Mouse (Mus musculus) adrenal gland, postnatal 10 days (tissue): Measurements from ENCODE around the gene Cnot9. TPM values are rescaled to one million over a fixed set of nuclear protein-coding genes. Genes with fewer than 3 reads are reported as not detected.
"Not testable (repeated sequence)": the region's sequence is repeated elsewhere in the genome, so short reads cannot be mapped to it uniquely, and the experiment has no call there.

Source experiments
- DNase-seq: peaks from one replicate; pipeline ENCODE4 v3.0.0; 2021; ENCODE audit warnings: mixed read lengths
- long read RNA-seq, 2 experiments: library from polyadenylated mRNA; stranded (forward); transcript quantifications; one replicate each; pipeline ENCODE4 v2.0.0; 2021
- total RNA-seq, 2 experiments: library from RNA; stranded (reverse); gene quantifications; 2 replicates each; pipeline ENCODE4 v1.2.3; 2021

The Cnot9 gene
- 10 to 100 TPM; 31.7 to 35.0 TPM for total RNA-seq
- long read RNA-seq, experiment 1, partial matches to known transcripts: 2 of 18 reads
- long read RNA-seq, experiment 1, other reads (novel, unspliced or antisense): 12 of 18 reads
- long read RNA-seq, experiment 2, transcript Cnot9-201 (8 exons, 3,268 nt): major isoform, 9 of 11 reads
- long read RNA-seq, experiment 2, partial matches to known transcripts: 0 of 11 reads
- long read RNA-seq, experiment 2, other reads (novel, unspliced or antisense): 2 of 11 reads

DNA sequence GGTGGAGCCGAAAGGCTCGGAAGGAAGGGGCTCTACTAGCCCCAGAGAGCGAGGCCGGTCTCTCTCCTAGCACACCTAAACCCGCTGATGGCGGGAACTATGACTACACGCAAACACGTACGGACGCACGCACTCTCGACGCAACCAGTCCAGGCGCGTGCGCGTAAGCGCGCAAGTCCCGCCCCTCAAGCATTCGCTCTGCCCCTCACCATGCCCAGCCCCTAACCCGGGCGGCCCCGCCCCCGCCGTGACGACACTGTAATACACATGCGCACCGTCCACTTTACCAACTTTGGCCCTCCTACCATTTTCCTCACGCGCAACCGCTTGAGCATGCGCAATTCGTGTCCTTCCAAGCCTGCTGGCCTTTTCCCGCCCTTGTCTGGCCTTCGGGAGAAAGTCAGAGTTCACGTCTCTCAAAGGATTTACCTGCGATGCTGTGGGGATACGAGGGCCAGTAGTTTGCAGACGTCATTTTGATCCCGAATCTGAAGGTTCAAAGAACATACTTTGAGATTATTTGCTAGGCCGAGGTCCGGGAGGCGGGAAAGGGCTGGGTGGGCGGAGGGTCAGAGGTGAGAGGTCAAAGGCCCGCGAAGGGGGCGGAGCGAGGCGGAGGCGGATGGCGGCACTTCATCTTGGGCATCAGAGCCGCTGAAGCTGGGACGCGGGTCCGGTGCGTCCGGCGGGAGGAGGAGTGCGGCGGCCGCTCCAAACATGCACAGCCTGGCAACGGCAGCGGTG, at the start of gene Cnot9:
Cnot9 (plus strand) TSS at position 338 of the 744 bp plus-strand sequence.
- DNase-seq: peak; percentile 100

DNA sequence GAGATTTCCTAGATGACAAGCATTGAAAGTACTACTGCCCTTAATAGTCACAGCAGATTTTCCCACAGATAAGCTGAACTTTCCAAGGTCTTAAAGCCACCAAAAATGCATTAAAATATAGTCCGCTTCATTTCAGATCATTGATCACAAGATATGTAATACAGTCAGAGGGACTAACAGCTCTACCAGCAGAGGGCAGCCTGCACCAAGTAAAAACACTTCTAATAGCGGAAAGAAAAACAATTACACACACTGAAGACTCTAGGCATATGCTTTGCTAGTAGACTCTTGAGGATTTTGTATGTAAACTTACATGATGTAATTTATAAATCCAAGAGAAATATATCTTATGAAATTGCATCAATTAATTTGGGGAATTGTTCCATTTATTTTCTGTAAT, 45.6 kb upstream of the Cnot9 start:
- peak; percentile 68 for DNase-seq

DNA sequence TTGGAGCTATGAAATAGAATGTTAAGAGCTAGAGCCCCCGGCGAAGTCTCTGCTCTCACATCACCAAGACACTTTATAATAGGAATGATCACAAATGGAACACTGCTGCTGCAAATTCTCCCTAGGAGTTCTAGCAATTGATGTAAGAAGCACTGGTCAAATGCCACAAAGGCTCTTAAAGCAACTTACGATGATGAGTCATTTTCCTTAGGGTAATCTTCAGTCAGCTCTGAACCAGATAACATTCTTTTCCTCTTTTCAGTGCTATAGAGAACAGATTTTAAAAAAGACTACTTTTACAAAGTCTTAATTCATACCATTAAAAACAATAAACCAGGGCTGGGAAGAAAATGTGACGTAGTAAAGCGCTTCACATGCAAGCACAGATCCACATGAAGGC, 20.1 kb upstream of the Cnot9 start:
- no peak for DNase-seq

DNA sequence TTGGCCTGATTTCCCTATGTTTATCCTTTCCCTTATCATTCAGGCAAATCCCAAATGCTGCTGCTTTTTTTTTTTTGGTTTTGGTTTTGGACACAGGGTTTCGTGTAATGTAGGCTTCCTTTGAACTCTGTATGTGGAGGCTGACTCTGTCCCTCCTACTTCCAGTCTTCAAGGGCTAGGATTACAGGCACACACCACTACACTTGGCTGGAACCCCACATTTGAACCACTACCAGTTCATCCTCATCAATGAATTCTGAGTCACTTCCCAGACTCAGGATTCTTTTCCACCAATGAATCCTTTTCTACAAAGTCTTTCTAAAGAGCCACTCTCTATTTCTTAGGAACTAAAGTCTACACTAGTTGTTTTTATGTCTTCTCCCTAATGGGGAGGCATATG, 4.8 kb upstream of the Cnot9 start:
- no peak for DNase-seq

DNA sequence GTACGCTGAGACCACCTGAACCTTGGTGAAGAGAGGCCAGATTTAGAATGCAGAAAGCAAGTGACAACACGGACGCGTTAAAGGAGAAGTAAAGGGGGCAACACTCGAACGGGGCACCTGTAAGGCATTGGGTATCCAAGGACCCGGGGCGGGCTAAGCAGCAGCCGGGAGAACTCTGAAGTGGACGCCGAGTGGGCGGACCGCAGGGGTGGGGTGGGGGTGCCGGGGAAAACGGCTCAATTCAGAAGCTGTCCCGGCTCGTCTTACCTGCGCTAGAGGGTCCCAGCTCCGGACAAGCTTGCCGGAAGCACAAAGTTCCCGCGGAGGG, 501 bp upstream of the Cnot9 start:
- DNase-seq: no peak

DNA sequence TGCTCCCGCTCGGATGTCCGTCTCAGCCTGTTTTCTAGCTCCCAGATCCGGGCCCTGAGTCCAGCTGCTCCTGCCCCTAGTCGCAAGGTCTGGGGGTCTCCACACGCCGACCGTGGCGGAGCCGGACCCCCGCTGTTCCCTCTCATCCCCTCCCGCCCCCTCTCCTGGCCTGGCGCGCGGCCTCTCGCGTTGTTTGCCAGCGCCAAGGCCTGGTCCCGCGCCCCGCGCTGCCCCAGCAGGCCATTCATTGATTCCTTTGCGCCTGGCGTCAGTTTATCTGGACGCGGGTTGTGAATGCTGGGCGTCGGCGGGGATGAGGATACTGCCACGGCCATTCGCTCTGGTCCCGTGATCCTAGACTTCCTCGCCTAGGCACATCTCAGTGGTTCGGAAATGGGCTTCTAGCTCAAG, 618 bp downstream of the Cnot9 start:
- peak; percentile 71 for DNase-seq

DNA sequence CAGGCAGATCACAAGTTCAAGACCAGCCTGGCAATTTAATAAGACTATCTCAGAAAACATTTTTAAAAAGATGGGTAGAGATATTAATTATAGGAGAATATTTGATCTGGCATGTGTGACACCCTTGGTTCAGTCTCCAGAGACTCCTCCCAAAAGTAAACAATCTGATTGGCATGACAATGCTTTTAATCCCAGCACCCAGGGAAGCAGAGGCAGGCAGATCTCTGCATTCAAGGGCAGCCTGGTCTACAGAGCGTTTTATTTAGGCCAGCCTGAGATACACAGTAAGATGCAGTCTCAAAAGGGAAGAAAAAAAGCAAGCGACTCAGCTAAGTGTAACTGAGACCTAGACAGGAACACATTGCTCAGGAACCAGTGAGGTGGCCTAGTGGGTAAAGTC, 1.9 kb downstream of the Cnot9 start:
- DNase-seq: no peak

DNA sequence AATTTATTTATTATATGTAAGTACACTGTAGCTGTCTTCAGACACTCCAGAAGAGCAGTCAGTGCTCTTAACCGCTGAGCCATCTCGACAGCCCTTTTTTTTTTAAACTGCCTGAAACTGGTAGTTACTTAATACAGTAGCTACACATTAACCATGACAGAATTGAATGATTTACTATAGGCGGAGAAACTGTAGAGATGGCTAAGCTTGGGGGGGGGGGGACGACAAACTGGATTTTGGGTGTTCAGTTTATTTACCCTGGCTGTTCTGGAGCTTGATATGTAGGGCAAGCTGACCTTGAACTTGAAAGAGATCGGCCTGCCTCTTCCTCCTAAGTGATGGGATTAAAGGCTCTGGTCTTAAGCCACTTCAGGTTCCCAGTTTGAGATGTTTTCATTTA, 5.4 kb downstream of the Cnot9 start:
- no peak for DNase-seq

DNA sequence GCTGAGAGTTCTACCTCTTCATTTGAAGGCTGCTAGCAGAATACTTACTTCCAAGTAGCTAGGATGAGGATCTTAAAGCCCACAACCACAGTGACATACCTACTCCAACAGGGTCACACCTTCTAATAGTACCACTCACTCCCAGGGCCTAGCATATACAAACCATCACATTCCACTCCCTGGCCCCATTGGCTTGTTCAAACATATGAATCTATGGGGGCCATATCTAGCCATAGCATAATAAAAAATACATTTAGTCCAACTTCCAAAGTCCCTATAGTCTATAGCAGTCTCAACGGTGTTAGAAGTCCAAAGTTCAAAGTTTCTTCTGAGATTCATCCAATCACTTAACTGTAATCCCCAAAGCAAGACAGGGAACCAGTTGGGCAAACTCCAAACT, 7.1 kb downstream of the Cnot9 start:
- not testable (repeated sequence) for DNase-seq

DNA sequence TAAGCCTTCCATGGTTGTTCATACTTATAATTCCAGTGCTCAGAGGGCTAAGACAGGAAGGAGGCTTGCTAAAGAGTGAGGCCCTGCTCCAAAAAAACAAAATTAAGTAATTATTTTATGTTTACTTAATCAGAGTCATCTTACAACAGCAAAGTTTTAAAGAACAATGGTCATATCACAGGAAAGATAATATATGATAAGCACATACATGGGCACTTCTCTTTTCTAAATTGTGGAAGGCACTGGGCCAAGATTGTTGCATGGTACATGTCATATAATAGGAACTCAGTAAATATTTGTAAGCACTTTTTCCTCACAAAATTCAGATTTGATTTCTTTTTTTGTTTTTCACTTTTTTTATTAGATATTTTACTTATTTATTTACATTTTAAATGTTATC, 14.0 kb downstream of the Cnot9 start:
- no peak for DNase-seq

DNA sequence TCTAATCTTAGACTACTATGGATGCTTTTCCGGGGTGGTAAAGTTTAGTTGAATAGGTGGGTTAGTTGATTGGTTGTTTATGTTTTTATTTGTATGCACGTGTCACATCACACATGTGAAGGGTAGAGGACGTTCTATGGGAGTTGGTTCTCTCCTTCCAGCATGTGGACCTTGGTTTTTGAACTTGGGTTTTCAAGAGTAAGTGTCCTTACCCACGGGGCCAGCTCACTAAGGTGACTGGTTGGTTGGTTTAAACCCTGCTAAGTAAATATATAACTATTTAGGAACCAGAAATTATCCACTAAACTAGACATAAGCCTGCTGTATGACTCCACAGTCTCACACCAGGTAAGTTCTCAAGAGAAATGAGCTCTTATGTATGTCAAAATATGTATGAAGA, 18.9 kb downstream of the Cnot9 start:
- no peak for DNase-seq

DNA sequence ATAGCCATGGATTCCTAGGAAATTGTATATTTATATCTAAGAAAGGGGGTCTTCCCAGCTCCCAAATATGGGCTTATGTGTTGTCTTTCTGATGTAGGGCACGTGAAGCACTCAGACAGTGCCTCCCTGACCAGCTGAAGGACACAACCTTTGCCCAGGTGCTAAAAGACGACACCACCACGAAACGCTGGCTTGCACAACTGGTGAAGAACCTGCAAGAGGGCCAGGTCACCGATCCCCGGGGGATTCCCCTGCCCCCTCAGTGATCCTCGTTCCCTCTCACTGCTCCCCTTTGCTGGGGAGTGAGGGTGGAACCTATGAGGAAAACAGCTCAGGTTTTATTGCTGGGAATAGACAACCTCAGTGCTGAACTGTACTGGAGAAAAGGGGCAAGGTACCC, 22.7 kb downstream of the Cnot9 start:
- DNase-seq: no peak

DNA sequence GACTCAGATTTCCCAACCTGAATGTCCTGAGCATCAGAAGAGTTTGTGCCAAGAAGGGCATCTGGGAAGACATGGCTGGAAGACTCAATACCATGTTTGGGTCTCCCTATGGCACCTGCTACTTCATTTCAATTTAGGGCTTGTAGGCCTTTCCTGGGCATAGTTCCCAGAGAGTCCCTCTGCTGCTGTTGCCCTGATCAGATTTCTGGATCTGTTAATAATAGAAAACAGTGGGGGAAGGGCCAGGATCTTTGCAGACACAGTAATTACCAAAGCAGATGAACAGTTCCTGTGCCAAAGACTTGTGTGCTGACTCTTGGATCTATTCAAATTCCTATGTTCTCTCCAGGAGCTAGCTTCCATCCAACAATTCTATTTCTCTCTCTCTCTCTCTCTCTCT, 32.8 kb downstream of the Cnot9 start:
- no peak for DNase-seq

DNA sequence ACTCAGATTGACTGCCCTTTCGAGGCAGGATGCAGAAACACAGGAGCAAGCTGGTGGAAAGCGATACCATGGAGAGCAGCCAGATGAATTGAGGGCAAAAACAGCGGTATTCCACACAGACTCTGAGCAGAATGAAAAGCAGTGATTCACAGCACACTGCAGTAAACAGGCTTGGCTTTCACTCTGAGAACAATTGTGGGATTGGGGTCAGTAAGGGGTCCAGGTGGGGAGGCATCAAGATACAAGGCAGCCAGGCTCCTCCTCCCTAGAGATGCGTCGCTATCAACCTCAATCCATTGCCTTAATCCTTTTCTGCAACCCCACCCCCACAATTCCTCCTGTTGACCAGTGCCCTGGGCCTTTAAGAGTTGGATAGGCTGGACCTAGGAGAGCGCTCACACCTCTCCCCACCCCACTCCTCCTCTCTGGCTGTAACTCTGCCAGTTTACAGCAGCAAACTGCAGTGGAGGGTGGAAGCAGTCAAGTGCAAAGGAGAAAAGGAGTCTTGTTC, 36.6 kb downstream of the Cnot9 start, which contains the start of gene Plcd4:
Plcd4 (plus strand) TSS at position 438 of the 511 bp plus-strand sequence.
- DNase-seq: peak; percentile 24

DNA sequence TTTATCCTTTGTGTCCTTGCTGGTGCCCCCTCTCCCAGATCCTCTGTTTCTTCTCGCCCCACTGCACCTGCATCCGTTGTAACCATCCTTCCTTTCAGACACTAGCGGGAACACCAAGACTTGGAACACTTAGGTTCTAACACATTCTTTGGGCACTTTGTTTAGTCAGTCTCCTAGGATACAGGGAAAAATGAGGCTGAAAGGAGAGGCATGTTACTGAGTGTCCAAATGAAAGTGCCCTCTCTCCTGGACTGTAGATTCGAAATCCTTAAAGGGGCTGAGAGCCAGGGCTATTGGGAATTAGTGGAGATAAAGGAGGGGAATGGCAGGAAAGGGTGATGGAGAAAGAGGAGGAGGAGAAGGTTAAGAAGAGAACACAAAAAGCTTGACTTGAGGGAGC, 38.3 kb downstream of the Cnot9 start, which contains the start of gene Usp37:
Usp37 (minus strand) TSS at position 101 of the 400 bp plus-strand sequence.
- no peak for DNase-seq

DNA sequence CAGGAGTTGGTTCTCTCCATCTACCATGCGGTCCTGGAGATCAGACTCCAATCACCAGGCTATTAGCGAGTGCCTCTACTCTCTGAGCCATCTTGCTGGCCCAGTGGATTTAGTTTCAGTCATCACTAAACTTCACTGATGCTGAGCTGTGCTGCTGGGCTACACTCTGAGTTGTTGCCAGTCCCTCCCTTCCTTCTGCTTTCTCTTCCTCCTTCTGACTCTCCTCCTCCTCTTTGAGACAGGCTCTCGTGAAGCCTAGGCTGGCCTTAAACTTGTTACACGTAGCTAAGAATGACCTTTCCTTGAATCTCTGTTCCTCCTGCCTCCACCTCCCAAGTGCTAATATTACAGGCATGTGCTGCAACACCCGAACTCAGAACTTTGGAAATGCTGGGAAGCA, 53.2 kb downstream of the Cnot9 start:
- no peak for DNase-seq

DNA sequence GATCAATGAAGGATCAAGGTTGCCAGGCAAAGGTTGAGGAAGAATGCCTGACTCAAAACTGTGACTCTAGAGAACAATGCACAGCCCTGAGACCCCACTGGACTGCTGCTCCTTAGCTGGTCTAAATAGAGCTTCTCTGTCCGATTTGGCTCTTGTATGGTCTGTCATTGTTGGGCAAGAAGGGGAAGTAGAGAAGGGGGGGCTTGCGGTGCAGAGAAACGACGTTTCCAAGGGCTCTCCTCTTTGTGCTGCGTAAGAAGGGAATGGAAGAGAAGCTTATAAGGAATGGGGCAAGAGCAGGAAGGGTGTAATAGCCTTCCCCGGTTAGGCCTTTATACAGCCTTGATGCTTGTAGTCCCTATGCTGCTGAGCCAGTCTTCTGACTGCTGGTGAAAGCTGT, 60.0 kb downstream of the Cnot9 start:
- no peak for DNase-seq

DNA sequence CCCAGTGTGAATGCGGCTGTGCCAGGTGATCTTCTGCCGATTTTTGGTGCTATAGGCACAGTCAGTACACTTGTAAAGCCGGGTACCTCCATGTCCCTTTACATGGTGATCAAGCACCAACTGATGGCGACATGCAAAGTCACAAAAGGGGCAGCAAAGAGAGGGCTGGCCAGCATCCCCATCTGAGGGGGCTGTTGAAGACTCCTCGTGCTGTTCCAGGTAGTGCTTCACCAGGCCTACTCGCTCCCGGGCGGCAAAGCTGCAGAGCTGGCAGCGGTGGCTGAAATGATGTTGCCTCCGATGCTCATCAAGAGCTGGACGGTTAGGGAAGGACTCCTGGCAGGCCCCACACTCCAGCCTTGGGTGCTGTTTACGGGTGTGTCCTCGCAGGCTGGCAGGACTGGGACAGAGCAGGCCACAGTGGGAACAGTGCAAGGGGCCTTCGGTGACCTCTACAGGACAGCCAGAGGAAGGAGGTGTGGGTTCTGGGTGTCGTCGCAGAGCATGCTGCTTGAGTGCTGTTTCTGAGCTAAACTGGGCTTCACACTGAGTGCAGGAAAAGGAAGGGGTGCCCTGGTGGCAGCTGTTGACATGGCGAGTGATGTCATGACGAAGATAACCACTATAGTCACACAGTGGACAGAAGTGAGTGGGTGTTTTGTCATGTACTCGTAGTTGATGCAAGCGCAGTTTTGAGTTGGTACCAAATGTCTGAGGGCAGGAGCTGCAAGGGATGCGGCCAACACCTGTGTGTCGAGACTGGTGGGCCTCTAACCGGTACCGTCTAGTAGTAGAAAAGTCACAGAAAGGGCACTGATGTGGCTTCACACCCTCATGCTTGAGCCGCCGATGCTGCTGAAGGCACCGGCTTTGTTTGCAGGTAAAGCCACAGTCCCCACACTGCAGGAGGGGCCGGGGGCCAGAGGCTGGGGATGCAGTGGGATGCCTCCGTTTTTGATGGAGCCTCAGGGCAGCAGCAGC, 64.2 kb downstream of the Cnot9 start:
- DNase-seq: peak; percentile 4
